Mouse (Mus musculus) cerebellum, adult 9-10 months (tissue): ENCODE measurements around the gene Slc2a1.

Experiments
- DNase-seq: peaks from one replicate; pipeline ENCODE4 v3.0.0; 2022

The Slc2a1 gene

DNA sequence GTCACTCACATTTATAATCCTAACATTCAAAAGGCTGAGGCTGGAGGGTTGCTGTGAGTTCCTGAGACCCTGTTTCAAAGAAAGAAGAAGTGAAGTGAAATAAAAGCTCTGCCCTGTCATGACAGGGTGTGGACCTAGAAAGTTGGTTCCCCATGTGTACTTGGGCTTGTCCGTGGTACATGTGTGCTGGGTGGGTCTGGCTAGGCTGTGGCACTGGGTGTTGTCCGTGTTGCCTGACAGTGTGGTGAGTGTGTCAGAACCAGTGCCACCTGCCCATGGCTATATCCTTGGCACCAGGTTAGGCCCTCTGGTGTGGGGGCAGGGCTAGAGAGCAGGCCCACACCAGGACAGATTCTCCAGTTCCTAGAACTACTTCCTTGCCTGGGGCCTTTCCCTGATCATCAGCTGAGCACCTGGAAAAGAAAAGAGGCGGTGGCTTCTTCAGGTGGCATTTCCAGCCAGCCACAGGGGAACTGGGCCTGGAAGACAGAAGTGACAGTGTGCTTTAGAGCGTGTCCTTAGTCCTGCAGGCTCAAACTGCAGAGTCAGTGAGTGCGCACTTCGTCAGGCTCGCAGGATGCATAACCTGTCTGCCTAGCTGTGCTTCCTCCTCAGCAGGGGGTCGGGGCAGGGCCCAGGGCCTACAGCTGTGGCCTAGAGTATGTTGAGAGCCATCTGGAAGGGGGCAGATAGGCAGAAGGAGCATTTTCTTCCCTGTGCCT, 22.8 kb downstream of the Slc2a1 start:
- DNase-seq = no peak

GRCm38 (mm10) chr4:119133306-119133705, 24.8 kb downstream of the Slc2a1 start:
- DNase-seq = no peak

DNA sequence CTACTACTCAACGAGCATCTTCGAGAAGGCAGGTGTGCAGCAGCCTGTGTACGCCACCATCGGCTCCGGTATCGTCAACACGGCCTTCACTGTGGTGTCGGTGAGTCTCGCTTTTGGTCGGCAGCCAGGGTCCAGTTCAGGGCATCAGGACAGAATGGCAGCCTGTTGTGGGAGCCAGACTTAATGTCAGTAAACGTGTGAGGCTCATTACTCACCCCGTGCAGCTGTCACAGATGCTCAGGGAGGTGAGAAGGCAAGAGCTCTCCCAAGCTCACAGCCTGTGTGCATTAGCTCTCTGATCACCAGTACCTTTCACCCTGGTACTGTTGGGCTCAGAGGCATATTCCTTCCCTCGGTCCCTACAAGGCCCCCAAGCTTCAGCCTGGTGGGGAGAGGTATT, 25.3 kb downstream of the Slc2a1 start:
- no peak for DNase-seq

GRCm38 (mm10) chr4:119137313-119137712, 28.8 kb downstream of the Slc2a1 start:
- DNase-seq = no peak

GRCm38 (mm10) chr4:119138171-119138570, 29.7 kb downstream of the Slc2a1 start:
- DNase-seq = peak; percentile 88

DNA sequence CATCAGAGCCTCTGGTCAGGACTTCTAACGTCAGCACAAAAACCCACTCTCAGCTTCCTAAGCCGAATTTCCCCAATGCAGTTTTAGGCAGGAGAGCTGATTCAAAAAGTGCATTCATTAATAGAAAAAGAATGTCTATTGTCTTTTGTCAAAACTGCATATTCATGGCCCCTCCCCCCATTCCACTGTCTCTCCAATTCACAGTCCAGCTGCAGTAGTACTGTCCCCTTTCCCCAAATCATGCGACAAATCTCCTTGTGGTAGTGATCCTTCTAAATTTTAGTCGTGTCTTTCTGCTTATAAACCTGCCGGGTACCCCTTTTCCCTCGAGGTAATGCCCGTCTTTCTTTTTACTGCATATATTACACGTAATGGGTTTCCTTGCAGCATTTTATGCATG, 30.3 kb downstream of the Slc2a1 start:
- DNase-seq = peak; percentile 31

DNA sequence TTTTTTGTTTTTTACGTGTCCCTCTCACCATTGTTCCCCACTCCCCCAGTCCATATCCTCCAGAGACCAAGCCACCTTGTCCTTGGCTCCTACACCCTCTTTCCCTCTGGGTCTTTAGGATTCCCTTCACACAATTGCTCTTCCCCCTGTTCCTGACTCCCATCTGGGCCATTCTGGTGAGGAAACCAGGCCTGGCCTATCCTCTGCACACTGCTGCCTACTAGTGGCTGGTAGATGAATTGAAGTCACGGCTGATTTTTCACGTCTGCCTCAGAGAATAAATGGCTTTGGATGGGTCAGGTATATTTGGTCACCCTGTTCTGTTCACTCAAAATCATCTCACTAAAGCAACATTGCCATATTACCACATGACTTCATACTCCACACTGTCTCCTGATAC, 31.6 kb downstream of the Slc2a1 start:
- DNase-seq = peak; percentile 36

DNA sequence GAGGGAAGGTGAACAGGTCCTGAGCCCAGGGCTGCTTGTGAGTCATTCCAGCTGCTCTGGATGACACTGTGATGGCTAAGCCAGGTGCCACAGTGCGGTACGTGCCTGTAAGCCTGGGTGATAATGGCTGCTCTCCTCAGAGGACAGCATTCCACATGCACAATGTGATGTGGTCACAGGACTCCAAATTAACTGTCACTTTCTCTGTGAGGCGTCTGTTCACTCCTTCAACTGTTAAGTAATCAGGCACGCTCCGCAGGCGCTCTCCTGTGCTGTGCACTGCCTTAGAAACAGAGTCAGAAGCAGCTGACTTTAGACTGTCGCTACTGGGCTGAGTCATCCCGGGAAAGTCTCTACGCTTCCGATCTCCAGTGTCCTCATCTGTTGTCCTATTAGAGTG, 32.7 kb downstream of the Slc2a1 start:
- no peak for DNase-seq

GRCm38 (mm10) chr4:119142230-119142871, 33.8 kb downstream of the Slc2a1 start:
- peak; percentile 39 for DNase-seq

- DNase-seq = no peak
Observed at GRCm38 (mm10) chr4:119146816-119147215, 38.3 kb downstream of the Slc2a1 start.

DNA sequence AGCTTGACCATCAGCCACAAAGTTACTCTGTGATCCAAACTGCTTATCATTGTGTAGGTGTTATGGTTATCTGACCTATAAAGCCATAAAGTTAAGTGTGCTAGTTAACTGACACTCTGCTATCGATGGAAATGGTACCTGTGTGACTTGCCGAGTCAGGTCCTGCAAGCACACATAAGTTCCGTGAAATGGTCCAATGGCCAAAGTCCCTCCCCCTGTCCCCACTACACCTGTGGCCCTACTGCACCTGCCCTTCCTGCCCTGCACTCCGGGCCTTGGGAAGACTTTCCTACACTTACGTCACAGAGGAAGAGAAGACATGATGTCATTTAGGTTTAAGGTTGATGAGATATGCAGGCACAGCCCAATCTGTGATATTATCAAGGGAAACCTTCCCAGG, 38.8 kb downstream of the Slc2a1 start:
- DNase-seq = no peak

DNA sequence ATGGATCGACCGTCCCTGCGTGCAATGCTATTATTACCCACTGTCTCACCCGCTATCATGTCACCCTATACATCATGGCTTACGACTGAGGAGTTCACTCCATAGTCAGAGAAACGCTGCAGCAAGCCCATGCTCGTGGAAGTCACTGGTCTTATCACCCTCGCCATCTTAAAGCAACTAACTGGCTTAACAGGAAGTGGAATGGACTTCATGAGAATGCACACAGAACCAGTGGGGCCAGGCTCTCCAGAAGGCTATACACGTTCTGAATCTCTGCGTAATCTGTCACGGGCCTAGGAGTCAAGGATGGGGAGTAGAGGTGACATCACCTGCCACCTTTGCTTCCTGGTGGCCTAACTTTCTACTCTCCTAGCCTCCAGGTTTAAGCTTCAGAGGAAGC, 40.2 kb downstream of the Slc2a1 start:
- DNase-seq = no peak

- peak; percentile 47 for DNase-seq
Observed at GRCm38 (mm10) chr4:119157186-119157585, 48.7 kb downstream of the Slc2a1 start.

DNA sequence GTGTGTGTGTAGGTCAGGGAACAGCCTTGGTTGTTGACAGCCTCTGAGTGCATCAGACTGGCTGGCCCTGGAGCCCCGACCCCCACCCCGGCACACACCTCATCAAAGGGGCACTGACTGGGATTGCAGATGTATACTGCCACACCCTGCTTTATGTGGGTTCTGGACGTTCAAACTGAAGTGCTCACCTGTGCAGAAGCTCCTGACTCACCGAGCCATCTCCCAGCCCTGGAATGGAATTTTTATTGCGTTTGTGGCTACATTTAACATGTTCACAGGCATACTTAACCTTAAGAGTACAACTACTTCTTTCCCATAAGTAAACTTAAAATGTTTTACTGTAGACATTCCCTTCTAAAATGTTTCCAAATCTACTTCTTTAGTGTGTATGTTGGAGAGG, 49.4 kb downstream of the Slc2a1 start:
- DNase-seq = no peak

DNA sequence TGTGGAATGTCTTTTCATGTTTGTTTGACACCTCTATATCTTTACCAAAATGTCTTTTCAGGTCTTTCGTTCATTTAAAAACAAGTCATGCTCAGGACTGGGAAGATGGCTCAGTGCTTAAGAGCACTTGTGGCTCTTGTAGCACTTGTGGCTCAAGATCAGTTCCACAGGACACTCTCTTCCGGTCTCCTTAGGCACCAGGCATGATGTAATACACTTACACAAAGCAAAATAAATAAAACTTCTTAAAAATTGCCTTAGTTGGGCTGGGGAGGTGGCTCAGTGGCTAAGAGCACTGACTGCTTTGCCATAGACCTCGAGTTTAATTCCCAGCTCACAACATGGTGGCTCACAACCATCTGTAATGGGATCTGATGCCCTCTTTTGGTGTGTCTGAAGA, 52.8 kb downstream of the Slc2a1 start:
- DNase-seq = no peak

- DNase-seq = no peak
Observed at GRCm38 (mm10) chr4:119162990-119163389, 54.5 kb downstream of the Slc2a1 start.

DNA sequence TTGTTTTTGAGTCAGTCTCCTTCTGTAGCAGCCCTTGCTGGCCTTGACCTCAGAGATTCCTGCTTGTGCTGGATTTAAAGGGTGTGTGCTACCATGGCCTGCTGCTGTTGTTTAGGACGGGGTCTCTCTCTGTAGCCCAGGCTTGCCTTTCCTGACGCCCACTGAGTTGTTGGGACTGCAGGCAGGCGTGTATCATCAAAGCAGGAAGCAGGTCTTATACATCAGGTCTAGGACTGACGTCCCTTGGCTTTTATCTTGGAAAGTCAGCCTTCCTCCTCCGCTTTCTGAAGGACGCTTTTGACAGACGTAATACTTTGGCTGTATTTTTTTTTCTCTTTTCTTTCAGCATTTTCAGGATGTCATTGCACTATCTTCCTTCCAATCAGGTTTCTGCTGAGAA, 57.4 kb downstream of the Slc2a1 start:
- DNase-seq = no peak

DNA sequence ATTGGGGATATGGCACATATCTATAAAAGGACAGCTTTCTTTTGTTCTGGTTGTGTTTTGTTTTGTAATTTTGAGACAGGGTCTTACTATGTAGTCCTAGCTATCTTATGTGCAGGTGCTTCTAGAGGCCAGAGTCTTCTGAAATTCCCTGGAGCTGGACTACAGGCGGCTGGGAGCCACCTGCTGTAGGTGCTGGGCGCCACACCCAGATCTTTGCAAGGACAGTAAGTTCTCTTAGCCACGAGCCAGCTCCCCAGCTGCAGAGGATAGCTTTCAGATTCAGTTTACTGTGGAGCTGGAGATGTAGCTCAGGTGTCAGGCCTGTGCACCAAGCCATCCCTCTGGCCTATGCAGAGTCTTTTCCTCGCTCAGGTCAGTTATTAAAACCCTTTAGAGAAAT, 58.6 kb downstream of the Slc2a1 start:
- no peak for DNase-seq

GRCm38 (mm10) chr4:119167663-119168062, 59.2 kb downstream of the Slc2a1 start:
- DNase-seq = peak; percentile 88

GRCm38 (mm10) chr4:119172919-119173650, 64.6 kb downstream of the Slc2a1 start:
- DNase-seq = no peak

- DNase-seq = peak; percentile 98
Observed at GRCm38 (mm10) chr4:119173851-119174453, 65.4 kb downstream of the Slc2a1 start, which contains the start of gene Zfp691. TSS of gene Zfp691 (minus strand) at chr4:119174195.

DNA sequence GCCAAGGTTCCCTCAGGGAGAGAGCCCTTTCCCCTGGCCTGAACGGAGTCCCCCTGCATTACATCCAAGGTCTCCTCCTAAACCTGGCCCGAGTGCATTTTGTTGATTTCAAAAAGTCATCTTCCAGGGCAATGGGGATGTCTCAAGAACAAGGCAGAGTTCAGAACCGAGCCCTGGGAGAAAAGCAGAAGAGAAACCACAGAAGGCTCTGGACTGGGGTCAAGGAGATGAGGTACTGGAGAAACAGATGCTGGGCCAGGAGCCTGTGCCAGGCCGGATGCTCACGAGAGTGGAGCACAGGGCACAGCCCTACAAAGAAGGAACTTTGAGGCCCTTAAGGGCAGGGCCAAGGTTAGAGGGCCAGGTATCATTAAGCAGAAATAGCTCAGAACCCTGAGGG, 69.2 kb downstream of the Slc2a1 start:
- DNase-seq = no peak

- no peak for DNase-seq
Observed at GRCm38 (mm10) chr4:119178331-119178730, 69.8 kb downstream of the Slc2a1 start.
